Mouse (Mus musculus): ENCODE measurements around the gene Swi5. TPM values are rescaled to one million over a fixed set of nuclear protein-coding genes. Genes with fewer than 3 reads are reported as not detected.
A peak's percentile ranks its signal among the peaks of the same experiment; 100 is the strongest.

Swi5 gene
- total RNA-seq, 1 experiment = 280 TPM

GRCm38 (mm10) chr2:32259657-32260417 is 28.0 kb downstream of the Swi5 start, which contains the start of gene Uck1:
Gene Uck1 (minus strand): TSS chr2:32260159.
- in situ Hi-C loops (cut with MboI; ENCODE audit: low sequenced_read_pairs in 2 of 2, unreplicated experiment in 2 of 2) = no loop called here
- TF ChIP-seq MAFK (IDR thresholded peaks at IDR 0.05; ENCODE audit: insufficient read depth, low read depth, low read length) (no peak), CHD2 (IDR thresholded peaks at IDR 0.05; ENCODE audit: low read depth, low read length) (no peak), ZNF384 (IDR thresholded peaks at IDR 0.05; ENCODE audit: low read depth, low read length) (no peak), ZC3H11A (IDR thresholded peaks at IDR 0.05; ENCODE audit: borderline replicate concordance, low read depth, low read length) (no peak), HCFC1 (IDR thresholded peaks at IDR 0.05; ENCODE audit: borderline replicate concordance, insufficient read depth, low read length) (no peak)
- Histone ChIP-seq H3K27ac (ENCODE audit: insufficient read depth, low read depth, low read length, poor library complexity, severe bottlenecking) (peak within 1 kb of the TSS; percentile 47; the same call in 1 of the 2 replicates), H3K9me3 (ENCODE audit: control insufficient read depth, insufficient read depth, low read depth, low read length) (no peaks in the 10 kb centered on the region), H3K4me1 (ENCODE audit: control insufficient read depth in 2 of 2, insufficient read depth in 2 of 2, low read length in 2 of 2, poor library complexity in 1 of 2) (peaks cover 0 to 8% of the 10 kb centered on the region in 2 experiments; a peak in 1 of 4 replicates), H3K36me3 (ENCODE audit: control insufficient read depth, insufficient read depth, low read length, poor library complexity, severe bottlenecking) (peaks cover 18% of the 10 kb centered on the region), H3K9ac (ENCODE audit: insufficient read depth, low read depth, low read length, poor library complexity, severe bottlenecking) (peak within 1 kb of the TSS; percentile 96), H3K4me3 (ENCODE audit: insufficient read depth in 1 of 2, low read depth in 1 of 2, low read length in 2 of 2, poor library complexity in 1 of 2, severe bottlenecking in 1 of 2) (peak within 1 kb of the TSS; percentile 75 to 97)
- DNase-seq (ENCODE audit: low read depth, low spot score) = peak; percentile 87

DNA sequence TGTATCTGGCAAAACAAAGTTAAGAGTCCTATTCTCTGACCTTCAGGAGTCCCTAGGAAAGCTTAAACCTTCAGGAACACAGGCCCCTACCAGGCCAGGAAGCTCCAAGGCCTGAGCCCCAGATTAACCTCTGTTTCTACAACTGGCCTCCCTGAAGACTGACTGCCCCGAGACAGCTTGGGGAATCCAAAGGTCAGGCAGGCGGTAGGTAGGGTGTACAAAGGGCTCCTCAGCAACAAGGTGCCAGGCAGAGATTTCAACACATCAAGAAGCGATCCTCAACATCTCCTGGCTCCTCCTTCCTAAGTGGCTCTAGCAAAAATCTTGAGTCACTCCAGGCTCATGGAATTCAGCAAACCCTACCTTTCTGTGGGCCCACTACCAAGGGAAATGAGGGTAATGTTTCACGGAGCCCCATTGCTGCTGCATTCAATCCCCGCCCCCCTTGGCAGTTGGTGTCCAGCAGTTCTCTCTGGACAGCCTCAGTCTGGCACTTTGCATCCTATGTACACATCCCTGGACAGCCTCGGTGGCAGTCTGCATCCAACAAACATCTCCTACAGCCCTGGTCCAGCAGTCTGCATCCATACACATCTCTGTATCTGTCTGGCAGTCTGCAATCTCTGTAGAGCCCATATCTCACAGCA is 28.9 kb downstream of the Swi5 start:
- DNase-seq (ENCODE audit: low read depth, low spot score) = no peak
- Histone ChIP-seq H3K36me3 (ENCODE audit: control insufficient read depth, insufficient read depth, low read length, poor library complexity, severe bottlenecking) (peaks cover 24% of the 10 kb centered on the region), H3K4me1 (ENCODE audit: control insufficient read depth in 2 of 2, insufficient read depth in 2 of 2, low read length in 2 of 2, poor library complexity in 1 of 2) (peaks cover 0 to 8% of the 10 kb centered on the region in 2 experiments; a peak in 1 of 4 replicates), H3K9me3 (ENCODE audit: control insufficient read depth, insufficient read depth, low read depth, low read length) (no peaks in the 10 kb centered on the region), H3K9ac (ENCODE audit: insufficient read depth, low read depth, low read length, poor library complexity, severe bottlenecking) (peak overlapping the region; percentile 96), H3K4me3 (ENCODE audit: insufficient read depth in 1 of 2, low read depth in 1 of 2, low read length in 2 of 2, poor library complexity in 1 of 2, severe bottlenecking in 1 of 2) (peak overlapping the region; percentile 75 to 97), H3K27ac (ENCODE audit: insufficient read depth, low read depth, low read length, poor library complexity, severe bottlenecking) (0 out of 2 replicates have a peak overlapping the region, but pooled peaks have one; percentile 13)
- TF ChIP-seq MAFK (IDR thresholded peaks at IDR 0.05; ENCODE audit: insufficient read depth, low read depth, low read length) = no peak
- no peak for TF ChIP-seq ZC3H11A (IDR thresholded peaks at IDR 0.05; ENCODE audit: borderline replicate concordance, low read depth, low read length)
- TF ChIP-seq ZNF384 (IDR thresholded peaks at IDR 0.05; ENCODE audit: low read depth, low read length) = no peak
- no peak for TF ChIP-seq CHD2 (IDR thresholded peaks at IDR 0.05; ENCODE audit: low read depth, low read length)
- no peak for TF ChIP-seq HCFC1 (IDR thresholded peaks at IDR 0.05; ENCODE audit: borderline replicate concordance, insufficient read depth, low read length)
- in situ Hi-C loops (cut with MboI; ENCODE audit: low sequenced_read_pairs in 2 of 2, unreplicated experiment in 2 of 2) = no loop called here

GRCm38 (mm10) chr2:32256273-32256672 is 31.6 kb downstream of the Swi5 start:
- Histone ChIP-seq H3K4me3 (ENCODE audit: insufficient read depth in 1 of 2, low read depth in 1 of 2, low read length in 2 of 2, poor library complexity in 1 of 2, severe bottlenecking in 1 of 2) (no peak overlapping the region), H3K9ac (ENCODE audit: insufficient read depth, low read depth, low read length, poor library complexity, severe bottlenecking) (no peak overlapping the region), H3K27ac (ENCODE audit: insufficient read depth, low read depth, low read length, poor library complexity, severe bottlenecking) (no peak overlapping the region), H3K9me3 (ENCODE audit: control insufficient read depth, insufficient read depth, low read depth, low read length) (no peaks in the 10 kb centered on the region), H3K36me3 (ENCODE audit: control insufficient read depth, insufficient read depth, low read length, poor library complexity, severe bottlenecking) (peaks cover 41% of the 10 kb centered on the region), H3K4me1 (ENCODE audit: control insufficient read depth in 2 of 2, insufficient read depth in 2 of 2, low read length in 2 of 2, poor library complexity in 1 of 2) (peaks cover 0 to 12% of the 10 kb centered on the region in 2 experiments; a peak in 1 of 4 replicates)
- in situ Hi-C loops (cut with MboI; ENCODE audit: low sequenced_read_pairs in 2 of 2, unreplicated experiment in 2 of 2) = no loop called here
- TF ChIP-seq MAFK (IDR thresholded peaks at IDR 0.05; ENCODE audit: insufficient read depth, low read depth, low read length) (no peak), HCFC1 (IDR thresholded peaks at IDR 0.05; ENCODE audit: borderline replicate concordance, insufficient read depth, low read length) (no peak)
- DNase-seq (ENCODE audit: low read depth, low spot score) = no peak

DNA sequence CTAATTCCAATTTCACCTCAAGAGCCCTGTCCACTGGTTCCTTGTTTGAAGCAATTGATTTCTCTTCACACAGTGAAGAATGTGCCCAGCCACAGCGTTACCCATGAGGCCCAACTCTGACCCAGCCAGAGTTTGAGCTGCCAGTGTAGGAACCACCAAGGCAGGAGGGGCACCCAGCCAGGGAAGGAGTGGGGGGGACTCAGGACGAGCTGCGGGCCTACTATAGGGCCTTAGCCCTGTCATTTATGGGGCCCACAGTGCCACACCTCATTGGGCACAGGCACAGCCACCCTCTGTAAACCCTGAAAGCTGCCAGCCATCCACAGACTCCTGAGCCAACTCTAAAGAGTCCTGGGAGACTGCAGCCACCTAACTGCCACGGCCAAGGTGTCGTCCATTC is 33.3 kb downstream of the Swi5 start:
- no peak for DNase-seq (ENCODE audit: low read depth, low spot score)
- TF ChIP-seq HCFC1 (IDR thresholded peaks at IDR 0.05; ENCODE audit: borderline replicate concordance, insufficient read depth, low read length) = no peak
- Histone ChIP-seq H3K4me3 (ENCODE audit: insufficient read depth in 1 of 2, low read depth in 1 of 2, low read length in 2 of 2, poor library complexity in 1 of 2, severe bottlenecking in 1 of 2) (no peak overlapping the region), H3K9ac (ENCODE audit: insufficient read depth, low read depth, low read length, poor library complexity, severe bottlenecking) (no peak overlapping the region), H3K27ac (ENCODE audit: insufficient read depth, low read depth, low read length, poor library complexity, severe bottlenecking) (no peak overlapping the region), H3K36me3 (ENCODE audit: control insufficient read depth, insufficient read depth, low read length, poor library complexity, severe bottlenecking) (peaks cover 51% of the 10 kb centered on the region), H3K4me1 (ENCODE audit: control insufficient read depth in 2 of 2, insufficient read depth in 2 of 2, low read length in 2 of 2, poor library complexity in 1 of 2) (peaks cover 0 to 9% of the 10 kb centered on the region in 2 experiments; a peak in 1 of 4 replicates), H3K9me3 (ENCODE audit: control insufficient read depth, insufficient read depth, low read depth, low read length) (no peaks in the 10 kb centered on the region)
- in situ Hi-C loops (cut with MboI; ENCODE audit: low sequenced_read_pairs in 2 of 2, unreplicated experiment in 2 of 2) = no loop called here

Measured in ES-E14 (cell line).